Mouse (Mus musculus) cortical plate, adult 2 months (tissue): ENCODE measurements around the gene Epb41.

Experiments used
- CTCF ChIP-seq: fragments of 200-500 bp; IDR thresholded peaks from 2 replicates; pipeline ENCODE4 v1.5.1; 2011; ENCODE audit warnings: mild to moderate bottlenecking, control low read depth, low read length; ENCODE audit not compliant: insufficient read depth; ENCODE audit errors: extremely low read depth
- POLR2A ChIP-seq: fragments of 200-500 bp; IDR thresholded peaks from 2 replicates; pipeline ENCODE4 v1.6.1; 2011; ENCODE audit warnings: mild to moderate bottlenecking, low read length, control low read depth; ENCODE audit not compliant: insufficient read depth; ENCODE audit errors: extremely low read depth

- TF ChIP-seq CTCF: no peak
- TF ChIP-seq POLR2A: no peak
Measured at GRCm38 (mm10) chr4:132033183-132033582, 41.9 kb downstream of the Epb41 start.
